Mouse (Mus musculus): ENCODE measurements around the gene Smurf1. TPM values are rescaled to one million over a fixed set of nuclear protein-coding genes. Genes with fewer than 3 reads are reported as not detected.

The Smurf1 gene
- polyA plus RNA-seq, 1 experiment: 1.3 TPM

- TF ChIP-seq GATA1 (IDR thresholded peaks at IDR 0.05; ENCODE audit: low read length): no peak
Measured at GRCm38 (mm10) chr5:144940904-144941303, 24.7 kb downstream of the Smurf1 start.

- no peak for TF ChIP-seq GATA1 (IDR thresholded peaks at IDR 0.05; ENCODE audit: low read length)
Measured at GRCm38 (mm10) chr5:144937304-144937703, 28.3 kb downstream of the Smurf1 start.

DNA sequence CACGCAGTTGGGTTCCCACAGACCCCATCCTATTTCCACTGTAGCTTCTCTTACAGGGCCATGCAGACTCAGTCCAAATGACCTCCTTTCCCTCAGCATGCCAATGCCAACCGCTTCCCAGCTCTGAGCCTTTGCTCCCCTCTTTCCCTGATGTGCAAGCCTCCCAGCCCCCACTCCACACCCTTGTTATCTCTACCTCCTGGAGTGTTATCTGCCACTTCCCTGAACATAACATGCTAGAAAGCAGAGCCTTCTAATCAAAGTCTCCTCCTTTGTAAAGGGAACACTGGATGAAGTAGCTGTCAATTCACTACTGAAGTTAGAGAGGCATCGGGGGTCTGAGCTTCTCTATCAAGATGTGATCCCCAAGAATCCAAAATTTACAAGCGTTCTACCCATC is 32.2 kb downstream of the Smurf1 start:
- no peak for TF ChIP-seq GATA1 (IDR thresholded peaks at IDR 0.05; ENCODE audit: low read length)

- TF ChIP-seq GATA1 (IDR thresholded peaks at IDR 0.05; ENCODE audit: low read length): no peak
Measured at GRCm38 (mm10) chr5:144931841-144932240, 33.8 kb downstream of the Smurf1 start.

GRCm38 (mm10) chr5:144928856-144929713 is 36.6 kb downstream of the Smurf1 start:
- no peak for TF ChIP-seq GATA1 (IDR thresholded peaks at IDR 0.05; ENCODE audit: low read length)

DNA sequence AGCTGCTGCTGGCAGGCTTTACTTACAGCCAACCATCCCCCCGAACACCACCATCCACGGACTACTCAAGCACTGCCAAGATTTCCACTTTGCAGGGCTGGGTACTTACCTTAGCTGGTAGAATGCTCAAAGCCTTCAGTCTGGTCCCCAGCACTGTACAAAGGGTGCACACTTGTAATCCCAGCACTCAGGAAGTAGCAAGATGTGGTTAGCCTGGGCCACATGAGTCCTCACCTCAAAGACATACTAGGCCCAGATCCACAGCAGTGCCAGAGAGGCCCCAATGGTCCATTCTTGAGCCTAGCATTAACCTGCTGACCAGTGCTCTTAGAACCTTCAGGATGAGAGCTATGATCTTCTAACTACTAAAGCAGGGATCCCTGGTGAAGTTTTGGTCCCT is 39.4 kb downstream of the Smurf1 start:
- TF ChIP-seq GATA1 (IDR thresholded peaks at IDR 0.05; ENCODE audit: low read length): no peak

GRCm38 (mm10) chr5:144923351-144923750 is 42.3 kb downstream of the Smurf1 start:
- TF ChIP-seq GATA1 (IDR thresholded peaks at IDR 0.05; ENCODE audit: low read length): no peak

DNA sequence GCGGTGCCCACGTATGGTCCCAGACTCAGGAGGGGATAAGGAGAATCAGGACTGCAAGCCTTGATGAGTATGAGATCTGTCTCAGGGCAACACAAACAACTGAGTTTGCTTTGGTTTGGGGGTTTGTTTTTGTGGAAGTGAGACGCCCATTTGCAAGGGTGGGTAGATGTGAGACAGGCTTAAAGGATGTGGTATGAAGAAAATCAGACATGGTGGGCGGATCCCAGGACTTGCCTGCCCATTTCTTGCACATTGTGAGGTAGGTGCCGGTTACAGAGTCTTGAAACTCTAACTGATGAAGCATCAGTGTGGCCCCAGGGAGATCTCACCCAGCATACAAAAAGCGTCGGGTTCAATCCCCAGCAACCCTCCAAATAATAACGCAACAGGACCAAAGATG is 45.9 kb downstream of the Smurf1 start:
- TF ChIP-seq GATA1 (IDR thresholded peaks at IDR 0.05; ENCODE audit: low read length): no peak

DNA sequence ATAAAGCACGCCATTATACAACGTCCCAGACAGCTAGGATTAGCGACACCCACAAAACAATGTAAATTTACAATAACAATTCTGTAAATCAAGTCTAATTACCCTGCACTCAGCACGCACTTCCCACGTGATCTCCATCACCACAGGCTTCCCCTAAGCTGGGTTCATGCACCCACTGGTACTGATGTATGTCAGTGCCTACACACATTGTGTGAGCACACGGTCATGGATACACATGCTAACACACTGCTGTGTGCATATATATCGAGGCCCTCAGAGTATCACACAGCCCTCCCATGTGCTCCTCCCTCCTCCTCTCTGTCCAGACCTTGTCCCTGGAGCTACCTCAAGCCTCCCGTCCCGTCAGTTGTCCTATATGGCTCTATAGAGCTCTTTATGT is 46.5 kb downstream of the Smurf1 start:
- no peak for TF ChIP-seq GATA1 (IDR thresholded peaks at IDR 0.05; ENCODE audit: low read length)

GRCm38 (mm10) chr5:144918204-144918603 is 47.4 kb downstream of the Smurf1 start:
- TF ChIP-seq GATA1 (IDR thresholded peaks at IDR 0.05; ENCODE audit: low read length): no peak

GRCm38 (mm10) chr5:144917172-144917571 is 48.5 kb downstream of the Smurf1 start:
- TF ChIP-seq GATA1 (IDR thresholded peaks at IDR 0.05; ENCODE audit: low read length): no peak

- no peak for TF ChIP-seq GATA1 (IDR thresholded peaks at IDR 0.05; ENCODE audit: low read length)
Measured at GRCm38 (mm10) chr5:144915828-144916227, 49.8 kb downstream of the Smurf1 start.

DNA sequence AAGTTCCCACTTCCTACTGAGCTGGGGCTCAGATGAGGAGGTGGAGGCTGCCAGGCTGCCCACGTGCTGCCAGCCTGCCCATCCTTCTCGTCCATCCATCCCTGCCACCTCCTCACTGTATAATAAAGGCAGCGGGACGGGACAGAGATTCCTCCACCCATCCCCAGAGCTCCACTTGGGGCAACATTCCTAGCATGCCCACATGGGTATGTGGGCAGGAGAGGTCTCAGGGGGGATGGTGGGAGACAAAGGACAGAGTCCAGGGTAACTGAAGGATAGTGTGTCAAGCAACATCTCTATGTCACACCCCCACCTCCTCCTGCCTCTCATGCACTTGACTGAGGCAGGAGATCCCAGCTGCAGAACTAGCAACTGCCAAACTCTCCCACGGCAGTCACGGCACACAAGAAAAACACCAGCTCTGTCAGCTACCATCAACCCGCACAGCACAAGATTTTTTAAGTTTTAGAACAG is 51.2 kb downstream of the Smurf1 start:
- TF ChIP-seq GATA1 (IDR thresholded peaks at IDR 0.05; ENCODE audit: low read length): no peak

- no peak for TF ChIP-seq GATA1 (IDR thresholded peaks at IDR 0.05; ENCODE audit: low read length)
Measured at GRCm38 (mm10) chr5:144913923-144914322, 51.7 kb downstream of the Smurf1 start.

DNA sequence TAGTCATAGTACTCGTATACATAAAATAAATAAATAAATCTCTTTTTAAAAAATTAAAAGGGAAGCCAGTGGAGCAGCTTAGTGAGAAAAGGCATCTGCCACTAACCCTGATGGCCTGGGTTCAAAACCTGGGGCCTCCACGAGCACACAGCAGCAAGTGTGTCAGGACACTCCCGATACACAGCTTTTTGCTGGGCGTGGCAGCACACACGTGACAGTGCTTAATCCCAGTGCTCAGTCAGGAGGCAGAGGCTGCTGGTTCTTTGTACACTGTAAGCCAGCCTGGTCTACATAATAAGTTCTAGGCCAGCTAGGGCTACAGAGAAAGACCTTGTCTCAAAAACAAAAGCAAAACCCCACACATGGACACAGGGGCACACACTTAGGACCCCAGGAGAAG is 52.3 kb downstream of the Smurf1 start:
- no peak for TF ChIP-seq GATA1 (IDR thresholded peaks at IDR 0.05; ENCODE audit: low read length)

GRCm38 (mm10) chr5:144912519-144913310 is 52.9 kb downstream of the Smurf1 start:
- no peak for TF ChIP-seq GATA1 (IDR thresholded peaks at IDR 0.05; ENCODE audit: low read length)

Data from G1E-ER4 (cell line).